Mouse (Mus musculus): ENCODE data around the gene Klhl31.

Gene Klhl31

DNA sequence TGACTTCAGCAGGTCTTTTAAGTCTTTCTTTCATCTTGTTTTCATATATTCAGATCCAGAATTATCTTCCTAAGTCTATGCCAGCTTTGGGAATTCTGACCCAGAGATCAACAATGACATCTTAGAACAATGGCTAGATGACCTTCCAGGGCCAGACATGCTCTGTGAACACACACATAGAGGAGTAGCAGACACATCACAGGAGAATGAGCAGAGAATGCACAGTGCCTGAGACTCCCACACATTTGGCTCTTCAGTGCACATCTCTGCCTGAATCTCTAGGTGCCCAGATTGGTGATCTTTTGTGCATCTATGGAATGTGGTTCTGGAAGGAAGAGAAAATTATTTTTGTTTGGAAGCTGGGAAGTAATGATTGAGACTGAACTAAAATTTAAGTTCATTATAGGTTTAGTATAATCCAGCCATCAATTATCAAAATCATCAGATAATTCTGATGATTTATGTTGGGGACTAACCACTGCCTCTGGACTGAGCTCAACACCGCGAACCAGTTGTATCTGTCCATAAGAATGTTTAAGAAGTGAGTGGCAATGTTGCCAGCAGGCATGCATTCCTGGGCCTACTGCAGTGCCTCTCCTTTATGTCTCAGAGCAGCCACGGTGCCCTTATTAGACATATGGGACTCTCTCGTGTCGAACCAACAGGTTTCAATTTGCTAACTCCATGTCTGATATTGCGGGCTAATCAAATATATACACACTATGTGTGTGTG lies 12.8 kb upstream of the Klhl31 start:
- in situ Hi-C loops (cut with MboI; ENCODE audit: low sequenced_read_pairs), result no loop called here

DNA sequence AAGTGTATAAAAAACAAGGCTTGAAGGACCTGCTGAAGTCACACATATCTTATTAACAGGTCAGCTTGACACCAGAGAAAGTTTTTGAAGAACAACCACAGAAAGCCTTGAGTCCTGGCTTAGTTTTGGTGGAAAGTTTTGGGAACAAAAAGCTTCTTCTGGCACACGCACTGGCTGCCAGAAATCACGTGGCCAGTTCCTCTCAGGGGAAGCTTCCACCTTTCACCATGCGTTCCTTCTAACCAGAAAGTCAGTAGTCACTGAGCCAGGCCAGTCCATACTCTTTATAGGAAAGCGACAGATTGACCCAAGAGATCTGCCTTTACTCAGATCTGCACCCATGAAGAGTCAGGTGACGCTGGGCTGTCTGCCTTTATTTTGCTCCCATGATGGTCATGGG lies 12.1 kb upstream of the Klhl31 start:
- in situ Hi-C loops (cut with MboI; ENCODE audit: low sequenced_read_pairs), result no loop called here

DNA sequence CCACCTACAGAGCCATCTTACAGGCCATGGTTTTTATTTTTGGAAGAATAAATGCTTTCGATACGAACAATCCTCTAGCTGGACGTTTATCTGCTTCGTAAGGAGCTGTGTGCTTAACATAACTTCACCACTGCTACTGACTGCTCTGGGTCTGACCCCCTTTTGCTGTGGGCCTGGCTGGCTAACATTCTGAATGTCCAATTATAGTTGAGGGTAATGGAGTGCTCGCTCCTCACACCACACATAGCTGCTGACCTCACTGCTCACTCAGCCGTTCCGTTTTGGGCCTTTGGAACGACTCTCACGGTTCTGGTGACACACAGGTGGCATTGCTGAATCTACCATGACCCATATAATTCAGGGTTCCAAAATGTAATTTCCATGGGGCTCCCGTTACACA lies 7.6 kb upstream of the Klhl31 start:
- in situ Hi-C loops (cut with MboI; ENCODE audit: low sequenced_read_pairs), result no loop called here

DNA sequence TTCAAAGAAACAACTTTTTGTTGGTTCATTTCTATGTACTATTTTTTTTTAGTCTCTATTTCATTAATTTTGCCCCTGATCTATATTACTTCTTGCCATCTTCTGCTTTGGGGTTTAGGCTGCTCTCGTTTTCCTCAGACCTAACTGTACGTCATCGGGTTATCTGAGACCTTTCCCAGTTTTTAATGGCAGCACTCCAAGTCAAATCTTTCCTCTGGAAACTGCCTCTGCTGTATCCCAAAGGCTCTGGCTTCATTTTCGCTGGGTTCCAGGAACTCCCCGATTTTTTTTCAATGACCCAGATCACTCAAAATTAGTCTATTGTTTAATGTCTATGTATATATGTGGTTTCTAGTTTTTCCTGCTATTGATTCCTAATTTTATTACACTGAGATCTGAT lies 6.6 kb upstream of the Klhl31 start:
- in situ Hi-C loops (cut with MboI; ENCODE audit: low sequenced_read_pairs), result no loop called here

DNA sequence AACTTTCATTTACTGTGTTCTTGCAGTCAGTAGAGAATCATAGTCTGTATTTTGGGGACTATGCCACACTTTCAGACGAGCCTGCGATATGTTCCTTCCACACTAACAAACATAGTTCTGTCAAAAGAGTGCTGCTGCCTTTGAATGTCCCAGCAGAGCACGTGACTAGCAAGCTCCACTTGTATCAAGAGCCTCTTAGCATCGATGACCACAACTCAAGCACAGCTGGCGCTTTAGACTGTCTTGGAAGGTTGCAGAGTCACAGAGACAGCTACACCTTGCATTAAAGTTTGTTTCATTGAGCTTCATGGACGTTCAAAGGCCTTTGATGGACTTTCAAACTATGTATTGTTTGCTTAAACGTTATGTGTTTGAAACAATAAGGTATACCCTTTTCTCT lies 5.5 kb upstream of the Klhl31 start:
- in situ Hi-C loops (cut with MboI; ENCODE audit: low sequenced_read_pairs), result no loop called here

DNA sequence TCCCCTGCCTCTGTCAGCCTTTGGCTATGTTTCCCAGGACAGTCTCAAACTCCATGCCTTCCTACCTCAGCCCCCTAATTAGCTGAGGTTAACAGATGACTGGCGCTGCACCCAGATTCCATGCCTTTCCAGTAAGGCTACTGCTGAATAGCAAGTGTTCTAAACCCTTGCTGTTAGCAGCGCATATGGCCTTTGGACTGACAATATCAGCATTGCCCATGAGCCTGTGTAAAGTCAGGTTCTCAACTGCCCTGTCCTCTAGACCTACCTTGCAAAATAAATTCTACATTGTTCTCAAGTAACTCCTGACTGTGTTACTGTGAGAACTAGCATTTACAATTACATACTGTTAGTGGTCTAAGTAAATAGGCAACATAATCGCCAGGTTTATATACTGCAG lies 3.9 kb upstream of the Klhl31 start:
- in situ Hi-C loops (cut with MboI; ENCODE audit: low sequenced_read_pairs), result no loop called here

DNA sequence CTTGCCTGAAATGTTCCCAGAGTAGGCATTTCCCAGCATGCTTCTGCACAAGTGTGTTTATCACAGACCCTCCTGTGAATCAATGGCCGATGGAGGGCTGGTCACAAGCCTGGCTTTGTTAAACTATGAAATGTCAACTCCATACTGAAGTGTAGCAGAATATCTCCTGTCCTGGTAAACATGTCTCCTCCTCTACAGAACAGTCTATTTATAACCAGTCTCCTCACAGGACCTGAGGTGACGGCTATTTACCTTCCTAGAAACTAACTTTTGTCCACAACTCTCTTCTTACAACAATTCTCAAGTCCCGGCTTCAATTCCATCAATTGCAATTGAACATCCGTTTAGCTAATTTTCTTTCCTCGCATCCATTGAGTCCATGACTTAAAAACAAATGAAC lies 297 bp upstream of the Klhl31 start:
- in situ Hi-C loops (cut with MboI; ENCODE audit: low sequenced_read_pairs), result no loop called here

DNA sequence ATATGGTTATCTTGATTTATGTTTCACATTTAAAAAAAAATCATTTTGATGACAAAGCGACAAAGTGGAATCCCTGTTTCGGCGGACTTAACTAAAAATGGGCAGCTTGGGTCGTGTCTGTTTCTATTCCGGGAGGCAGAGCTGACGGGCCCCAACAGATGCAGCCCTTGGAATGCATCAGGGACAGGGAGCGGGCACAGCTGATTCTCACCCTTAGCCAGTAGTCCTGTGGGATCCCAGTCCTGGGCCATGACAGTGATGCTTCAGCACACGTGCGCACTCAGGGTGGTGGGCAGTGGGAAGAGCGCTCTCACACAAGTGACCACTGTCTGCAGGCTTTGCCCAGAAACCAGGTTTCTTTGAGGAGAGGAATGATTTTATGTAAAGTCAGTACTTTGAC lies 1.1 kb downstream of the Klhl31 start:
- in situ Hi-C loops (cut with MboI; ENCODE audit: low sequenced_read_pairs), result no loop called here

DNA sequence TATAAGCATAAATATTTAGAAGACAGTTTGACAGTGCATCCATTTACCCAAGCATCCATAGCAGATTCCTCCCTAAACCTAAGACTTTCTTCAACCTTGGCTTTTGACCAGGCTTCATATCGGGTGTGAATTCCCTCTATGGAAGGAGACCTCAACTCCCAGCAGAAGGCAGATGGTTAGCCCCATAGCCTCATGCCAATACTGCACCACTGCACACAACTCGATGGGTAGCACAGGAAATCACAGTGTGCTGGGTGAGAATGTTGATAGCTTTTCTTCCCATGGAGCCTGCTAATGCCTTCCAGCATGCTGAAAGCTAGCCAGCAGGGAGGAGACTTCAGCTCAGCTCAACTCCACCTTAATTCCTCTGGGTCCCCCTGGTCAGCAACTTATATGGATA lies 8.9 kb downstream of the Klhl31 start:
- in situ Hi-C loops (cut with MboI; ENCODE audit: low sequenced_read_pairs), result no loop called here

DNA sequence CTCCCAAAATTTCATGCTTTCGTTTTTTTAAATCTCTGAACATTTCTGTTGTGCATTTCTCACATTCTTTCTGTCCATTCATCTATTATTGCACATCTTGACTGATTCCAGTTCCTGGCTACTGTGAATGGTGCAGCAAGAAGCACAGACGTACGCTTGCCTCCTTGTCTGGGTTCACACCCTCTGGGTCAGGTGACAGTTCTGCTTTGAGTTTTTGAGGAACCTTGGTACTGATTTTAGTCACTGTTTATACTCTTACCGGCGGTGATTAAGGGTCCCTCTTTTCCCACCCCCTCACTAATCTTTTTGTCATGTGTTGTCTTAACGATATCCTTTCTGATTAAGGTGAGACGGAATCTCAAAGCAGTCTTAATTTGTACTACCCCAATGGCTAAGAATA lies 15.5 kb downstream of the Klhl31 start:
- in situ Hi-C loops (cut with MboI; ENCODE audit: low sequenced_read_pairs), result no loop called here

DNA sequence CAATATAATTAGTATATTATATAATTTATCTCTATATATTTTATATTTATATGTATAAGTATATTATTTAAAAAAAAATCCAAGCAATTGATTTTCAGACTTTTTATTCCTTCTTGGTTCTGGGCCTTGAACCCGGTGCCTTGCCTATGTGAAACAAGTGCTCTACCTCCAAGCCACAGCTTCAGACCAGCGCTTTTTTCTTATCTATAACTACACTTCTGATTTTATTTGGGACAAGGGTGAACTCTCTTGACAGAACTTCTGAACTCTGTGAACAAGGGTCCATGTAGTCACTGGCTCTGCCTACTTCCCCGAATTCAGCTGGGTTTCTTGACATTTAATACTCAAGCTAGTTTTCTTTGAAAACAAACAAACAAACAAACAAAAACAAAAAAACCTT lies 17.6 kb downstream of the Klhl31 start:
- in situ Hi-C loops (cut with MboI; ENCODE audit: low sequenced_read_pairs), result no loop called here

DNA sequence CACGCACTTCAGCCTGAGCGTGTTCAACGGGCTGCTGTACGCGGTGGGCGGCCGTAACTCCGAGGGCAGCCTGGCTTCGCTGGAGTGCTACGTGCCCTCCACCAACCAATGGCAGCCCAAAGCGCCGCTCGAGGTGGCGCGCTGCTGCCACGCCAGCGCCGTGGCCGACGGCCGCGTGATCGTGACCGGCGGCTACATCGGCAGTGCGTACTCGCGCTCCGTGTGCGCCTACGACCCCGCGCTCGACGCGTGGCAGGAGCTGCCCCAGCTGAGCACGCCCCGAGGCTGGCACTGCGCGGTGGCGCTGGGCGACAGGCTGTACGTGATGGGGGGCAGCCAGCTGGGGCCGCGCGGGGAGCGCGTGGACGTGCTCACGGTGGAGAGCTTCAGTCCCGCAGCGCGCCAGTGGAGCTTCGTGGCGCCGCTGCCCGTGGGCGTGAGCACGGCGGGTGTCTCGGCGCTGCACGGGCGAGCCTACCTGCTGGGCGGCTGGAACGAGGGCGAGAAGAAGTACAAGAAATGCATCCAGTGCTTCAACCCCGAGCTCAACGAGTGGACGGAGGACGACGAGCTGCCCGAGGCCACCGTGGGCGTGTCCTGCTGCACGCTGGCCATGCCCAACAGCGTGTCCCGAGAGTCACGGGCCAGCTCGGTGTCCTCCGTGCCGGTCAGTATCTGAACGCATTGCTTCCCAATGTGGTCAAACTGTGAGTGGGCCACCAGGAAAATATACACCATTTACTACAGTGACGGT lies 19.1 kb downstream of the Klhl31 start:
- in situ Hi-C loops (cut with MboI; ENCODE audit: low sequenced_read_pairs), result no loop called here

DNA sequence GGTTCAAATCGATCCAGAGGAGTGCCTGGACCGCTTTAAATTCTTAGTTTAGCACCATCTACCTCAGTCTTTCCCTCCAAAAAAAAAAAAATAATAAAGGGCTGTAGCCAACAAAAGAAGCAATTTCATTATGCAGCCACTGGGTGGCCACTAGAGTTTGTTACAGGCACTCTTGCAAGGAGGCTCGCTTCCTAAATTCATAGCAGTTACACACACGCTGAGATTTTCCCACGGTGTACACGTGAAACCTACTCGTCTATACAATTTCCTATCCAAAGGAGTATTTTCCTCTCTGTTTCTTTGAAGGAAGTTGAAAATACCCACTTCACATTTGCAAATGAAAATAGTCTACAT lies 19.6 kb downstream of the Klhl31 start:
- in situ Hi-C loops (cut with MboI; ENCODE audit: low sequenced_read_pairs), result no loop called here

DNA sequence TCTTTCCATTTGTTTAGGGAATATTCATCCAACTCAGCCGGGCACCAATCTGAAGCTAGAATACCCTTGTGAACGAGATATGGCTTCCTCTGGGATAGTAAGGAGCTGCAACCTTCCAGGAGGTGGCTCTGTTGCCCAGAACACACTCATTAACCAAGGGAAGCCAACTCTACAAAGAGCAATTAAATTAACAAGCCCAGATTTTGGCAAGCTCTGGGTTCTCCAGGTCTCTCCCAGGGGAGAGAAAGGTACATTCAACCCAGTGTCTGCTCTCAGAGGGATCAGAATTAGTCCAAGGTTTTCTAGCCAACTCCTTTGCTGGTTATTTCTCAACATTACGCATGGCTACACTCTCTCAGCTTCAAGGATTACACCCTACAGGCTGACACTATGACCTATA lies 26.6 kb downstream of the Klhl31 start:
- in situ Hi-C loops (cut with MboI; ENCODE audit: low sequenced_read_pairs), result no loop called here

DNA sequence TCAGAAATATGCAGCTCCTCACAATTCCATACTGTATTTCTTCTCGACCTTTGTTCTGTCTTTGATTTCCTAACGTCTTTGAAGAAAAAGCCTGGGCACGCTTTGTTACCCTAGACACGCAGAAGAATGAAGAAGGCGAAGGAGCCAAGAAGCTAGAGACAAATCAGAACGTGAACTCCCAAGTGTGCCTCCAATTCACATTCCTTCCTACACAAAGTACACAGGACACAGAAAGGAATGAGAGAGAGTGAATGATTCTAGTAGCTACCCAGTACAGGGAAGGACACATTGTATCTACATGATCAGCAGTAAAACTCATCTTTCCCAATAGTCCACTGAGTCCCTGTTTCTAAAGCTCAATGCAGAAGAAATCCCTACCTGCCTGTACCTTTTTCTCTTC lies 33.8 kb downstream of the Klhl31 start:
- in situ Hi-C loops (cut with MboI; ENCODE audit: low sequenced_read_pairs), result no loop called here

DNA sequence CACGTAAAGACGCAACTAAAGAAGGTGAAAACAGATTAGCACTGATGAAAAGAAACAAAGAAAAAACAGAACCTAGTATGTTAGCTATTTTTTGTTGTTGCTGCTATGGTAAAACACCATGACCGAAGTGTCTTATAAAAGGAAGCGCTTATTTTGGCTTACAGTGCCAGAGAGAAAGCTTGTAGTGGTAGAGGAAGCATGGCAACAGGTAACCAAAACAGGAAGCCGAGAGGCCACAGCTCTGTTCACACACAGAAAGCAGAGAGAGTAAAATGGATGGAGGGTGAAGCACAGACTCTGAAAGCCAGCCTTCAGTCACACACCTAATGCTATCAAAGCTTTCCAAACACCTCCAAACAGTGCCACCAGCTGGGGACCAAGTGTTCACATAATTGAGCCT lies 34.7 kb downstream of the Klhl31 start:
- in situ Hi-C loops (cut with MboI; ENCODE audit: low sequenced_read_pairs), result no loop called here

DNA sequence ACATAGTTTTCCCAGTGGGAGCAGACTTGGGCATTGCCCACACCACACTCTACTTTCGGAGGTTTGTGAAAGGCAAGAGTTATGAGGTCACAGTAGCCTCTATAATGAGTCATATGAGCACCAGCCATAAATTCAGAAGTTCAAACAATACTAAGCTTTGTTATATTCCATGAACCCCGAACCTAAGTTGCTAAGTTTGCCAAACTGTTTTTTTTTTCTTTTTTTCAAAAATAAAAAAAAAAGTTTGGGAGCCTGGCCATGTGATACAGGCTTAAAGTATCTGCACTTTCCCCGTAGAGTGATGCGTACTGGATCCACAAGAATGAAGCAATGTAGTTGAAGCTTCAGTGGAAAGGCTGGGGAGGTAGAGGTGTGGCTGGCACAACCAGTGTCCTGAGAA lies 36.9 kb downstream of the Klhl31 start:
- in situ Hi-C loops (cut with MboI; ENCODE audit: low sequenced_read_pairs), result no loop called here

DNA sequence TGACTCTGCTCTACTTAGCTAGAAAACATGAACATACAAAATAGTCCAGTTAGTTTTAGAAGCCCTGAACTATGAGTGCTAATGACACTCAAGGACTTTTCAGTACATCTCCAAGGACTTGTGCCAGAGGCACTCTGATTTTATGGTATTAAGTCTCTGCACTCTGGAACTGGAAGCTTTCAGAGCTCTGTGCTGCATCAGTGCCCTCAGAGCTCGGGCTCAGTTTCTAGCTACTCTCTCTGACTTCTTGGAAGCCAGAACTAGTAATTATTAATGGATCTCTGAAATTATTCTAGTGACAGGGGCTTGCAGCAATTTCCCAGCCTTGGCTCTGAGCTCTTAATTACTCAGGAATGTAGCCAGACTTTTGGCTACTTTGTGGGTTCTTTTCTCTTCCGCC lies 37.7 kb downstream of the Klhl31 start:
- in situ Hi-C loops (cut with MboI; ENCODE audit: low sequenced_read_pairs), result no loop called here

DNA sequence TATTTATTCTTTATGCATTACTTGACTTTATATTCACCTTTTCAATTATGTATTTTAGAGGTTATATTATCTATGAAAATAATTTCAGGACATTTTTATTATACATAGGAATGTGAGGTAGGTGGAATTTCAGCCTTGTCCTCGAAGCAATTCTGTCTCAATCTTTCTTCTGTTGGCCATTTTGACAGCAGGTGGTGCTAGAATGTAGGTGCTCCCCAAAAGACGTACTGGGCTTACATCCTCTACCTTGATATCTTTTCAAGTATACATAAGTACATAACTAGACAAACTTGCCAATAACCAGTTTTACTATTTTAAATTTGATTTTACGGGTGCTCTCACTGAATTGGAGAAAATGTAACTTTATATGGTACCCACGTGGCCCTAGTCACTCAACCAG lies 48.6 kb downstream of the Klhl31 start:
- in situ Hi-C loops (cut with MboI; ENCODE audit: low sequenced_read_pairs), result no loop called here

DNA sequence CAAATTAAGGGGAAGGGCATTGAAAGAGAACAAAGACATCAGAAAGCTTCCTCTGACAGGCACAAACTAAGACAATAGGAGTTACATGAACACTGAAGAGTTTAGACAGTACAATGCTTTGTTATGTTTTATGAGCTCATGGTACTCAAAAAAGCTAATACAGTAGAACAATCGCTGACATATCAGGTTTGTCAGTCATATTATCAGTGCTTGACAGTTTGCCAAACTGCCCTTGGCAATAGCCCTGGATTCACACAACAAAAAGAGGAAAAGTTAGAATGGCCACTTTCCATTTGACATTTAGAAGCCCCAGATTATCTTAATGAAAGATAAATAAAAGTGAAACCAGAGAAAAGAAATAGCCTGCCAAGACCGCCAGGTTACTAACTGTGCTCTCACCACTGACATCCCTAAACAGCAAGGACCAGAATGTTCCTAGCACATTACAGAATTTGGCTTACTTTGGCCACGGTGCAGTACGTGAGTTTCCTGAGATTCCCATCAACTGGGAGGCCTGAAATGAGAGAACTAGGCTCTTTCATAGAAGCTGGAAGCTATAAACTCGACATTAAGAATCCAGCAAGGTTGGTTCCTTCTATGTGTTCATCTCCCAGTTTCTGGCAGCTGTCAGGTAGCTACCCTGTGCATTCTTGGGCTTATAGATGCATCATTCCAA lies 49.7 kb downstream of the Klhl31 start:
- in situ Hi-C loops (cut with MboI; ENCODE audit: low sequenced_read_pairs), result no loop called here

DNA sequence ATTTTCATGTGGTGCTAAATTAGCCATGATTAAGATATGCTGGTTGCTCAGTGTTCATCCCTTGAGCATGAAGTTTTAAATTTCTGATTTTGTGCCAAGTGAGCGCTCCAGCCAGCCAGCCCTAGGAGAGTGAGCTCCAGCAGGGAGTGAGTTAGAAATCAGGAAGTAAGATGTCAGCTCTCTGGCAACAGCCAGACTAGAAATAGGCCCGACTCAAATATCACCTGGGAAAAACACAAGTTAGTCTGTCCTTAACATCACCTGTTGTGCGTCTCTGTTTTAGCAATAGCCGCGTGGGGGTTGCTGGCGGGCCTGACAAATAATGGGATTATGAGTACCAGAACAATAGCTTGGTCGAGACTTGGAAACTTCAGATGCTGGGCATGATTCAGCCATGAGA lies 56.4 kb downstream of the Klhl31 start:
- in situ Hi-C loops (cut with MboI; ENCODE audit: low sequenced_read_pairs), result no loop called here

DNA sequence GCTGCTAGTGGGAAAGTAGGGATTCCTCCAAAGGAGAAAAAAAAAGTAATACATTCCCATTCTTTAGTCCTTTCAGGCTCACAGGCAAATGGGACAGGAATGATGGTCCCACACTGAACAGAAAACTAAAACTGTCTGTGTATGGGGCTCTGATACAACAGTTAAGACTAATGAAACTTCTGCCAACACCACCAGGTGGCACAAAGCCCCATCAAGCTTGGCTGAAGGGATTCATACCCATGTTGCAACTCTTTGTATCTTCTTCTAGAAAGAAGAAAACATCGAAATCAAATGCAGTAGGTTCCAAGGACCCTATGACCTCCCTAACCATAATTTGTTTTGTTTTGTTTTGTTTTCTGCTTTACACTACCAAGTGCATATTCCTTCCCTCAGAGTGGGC lies 57.1 kb downstream of the Klhl31 start:
- in situ Hi-C loops (cut with MboI; ENCODE audit: low sequenced_read_pairs), result no loop called here

Measured in CH12F3 (cell line).